Mouse (Mus musculus): ENCODE results near the gene Oser1. TPM values are rescaled to one million over a fixed set of nuclear protein-coding genes. Genes with fewer than 3 reads are reported as not detected.
A peak's percentile ranks its signal among the peaks of the same experiment; 100 is the strongest.
"Not testable (repeated sequence)": the region's sequence is repeated elsewhere in the genome, so short reads cannot be mapped to it uniquely, and the experiment has no call there.

Oser1 gene
- 15.5 and 27.5 TPM in 2 replicates for total RNA-seq (2015; ENCODE audit: low replicate concordance)
- 21.6 and 26.3 TPM in 2 replicates for total RNA-seq (2017; ENCODE audit: low replicate concordance)

GRCm38 (mm10) chr2:163424597-163424996 is at the start of gene Oser1:
Oser1 (minus strand) TSS chr2:163424697.
- ATAC-seq (replicated peaks; ENCODE audit: low FRiP score, poor library complexity, severe bottlenecking) = no peak

GRCm38 (mm10) chr2:163472466-163472851 is 48.0 kb upstream of the Oser1 start, which contains the start of gene Fitm2:
Fitm2 (minus strand) TSS chr2:163472629.
- ATAC-seq (replicated peaks; ENCODE audit: low FRiP score, poor library complexity, severe bottlenecking) = peak; percentile 98

GRCm38 (mm10) chr2:163471710-163472465 is 47.4 kb upstream of the Oser1 start:
- peak; percentile 61 for ATAC-seq (replicated peaks; ENCODE audit: low FRiP score, poor library complexity, severe bottlenecking)

GRCm38 (mm10) chr2:163471136-163471535 is 46.6 kb upstream of the Oser1 start:
- no peak for ATAC-seq (replicated peaks; ENCODE audit: low FRiP score, poor library complexity, severe bottlenecking)

- ATAC-seq (replicated peaks; ENCODE audit: low FRiP score, poor library complexity, severe bottlenecking) = no peak
Observed at GRCm38 (mm10) chr2:163469711-163470110, 45.2 kb upstream of the Oser1 start.

GRCm38 (mm10) chr2:163468866-163469265 is 44.4 kb upstream of the Oser1 start:
- ATAC-seq (replicated peaks; ENCODE audit: low FRiP score, poor library complexity, severe bottlenecking) = no peak

GRCm38 (mm10) chr2:163467585-163467984 is 43.1 kb upstream of the Oser1 start:
- no peak for ATAC-seq (replicated peaks; ENCODE audit: low FRiP score, poor library complexity, severe bottlenecking)

- no peak for ATAC-seq (replicated peaks; ENCODE audit: low FRiP score, poor library complexity, severe bottlenecking)
Observed at GRCm38 (mm10) chr2:163466771-163467170, 42.3 kb upstream of the Oser1 start.

GRCm38 (mm10) chr2:163464562-163464961 is 40.1 kb upstream of the Oser1 start:
- ATAC-seq (replicated peaks; ENCODE audit: low FRiP score, poor library complexity, severe bottlenecking) = no peak

- ATAC-seq (replicated peaks; ENCODE audit: low FRiP score, poor library complexity, severe bottlenecking) = no peak
Observed at GRCm38 (mm10) chr2:163463998-163464397, 39.5 kb upstream of the Oser1 start.

- ATAC-seq (replicated peaks; ENCODE audit: low FRiP score, poor library complexity, severe bottlenecking) = no peak
Observed at GRCm38 (mm10) chr2:163463251-163463769, 38.8 kb upstream of the Oser1 start.

GRCm38 (mm10) chr2:163462801-163463200 is 38.3 kb upstream of the Oser1 start:
- no peak for ATAC-seq (replicated peaks; ENCODE audit: low FRiP score, poor library complexity, severe bottlenecking)

- ATAC-seq (replicated peaks; ENCODE audit: low FRiP score, poor library complexity, severe bottlenecking) = no peak
Observed at GRCm38 (mm10) chr2:163462386-163462785, 37.9 kb upstream of the Oser1 start.

- not testable (repeated sequence) for ATAC-seq (replicated peaks; ENCODE audit: low FRiP score, poor library complexity, severe bottlenecking)
Observed at GRCm38 (mm10) chr2:163461307-163461706, 36.8 kb upstream of the Oser1 start.

GRCm38 (mm10) chr2:163460622-163461021 is 36.1 kb upstream of the Oser1 start:
- no peak for ATAC-seq (replicated peaks; ENCODE audit: low FRiP score, poor library complexity, severe bottlenecking)

GRCm38 (mm10) chr2:163459380-163459779 is 34.9 kb upstream of the Oser1 start:
- no peak for ATAC-seq (replicated peaks; ENCODE audit: low FRiP score, poor library complexity, severe bottlenecking)

GRCm38 (mm10) chr2:163458539-163459265 is 34.2 kb upstream of the Oser1 start:
- no peak for ATAC-seq (replicated peaks; ENCODE audit: low FRiP score, poor library complexity, severe bottlenecking)

GRCm38 (mm10) chr2:163453378-163453777 is 28.9 kb upstream of the Oser1 start:
- no peak for ATAC-seq (replicated peaks; ENCODE audit: low FRiP score, poor library complexity, severe bottlenecking)

GRCm38 (mm10) chr2:163452738-163453137 is 28.2 kb upstream of the Oser1 start:
- no peak for ATAC-seq (replicated peaks; ENCODE audit: low FRiP score, poor library complexity, severe bottlenecking)

- ATAC-seq (replicated peaks; ENCODE audit: low FRiP score, poor library complexity, severe bottlenecking) = no peak
Observed at GRCm38 (mm10) chr2:163450668-163451295, 26.3 kb upstream of the Oser1 start.
